Mouse (Mus musculus) macrophage (primary cell): ENCODE data around the gene Arhgap42. TPM values are rescaled to one million over a fixed set of nuclear protein-coding genes. Genes with fewer than 3 reads are reported as not detected.

Experiments
- H3K27ac ChIP-seq: fragments of 350-480 bp; formaldehyde crosslinking; 2 replicates; pipeline ENCODE4 v1.9.0; 2021
- H3K36me3 ChIP-seq: fragments of 350-480 bp; formaldehyde crosslinking; 2 replicates; pipeline ENCODE4 v1.9.0; 2021; ENCODE audit errors: inconsistent target
- H3K4me3 ChIP-seq: fragments of 350-480 bp; formaldehyde crosslinking; 2 replicates; pipeline ENCODE4 v1.9.0; 2021; ENCODE audit errors: inconsistent target
- H3K79me2 ChIP-seq: fragments of 350-480 bp; formaldehyde crosslinking; 2 replicates; pipeline ENCODE4 v1.9.0; 2021; ENCODE audit errors: inconsistent target
- WGBS: methylation state at CpG from one replicate; pipeline ENCODE4 v1.1.7; 2026; ENCODE audit warnings: inconsistent platforms; ENCODE audit not compliant: missing documents; 5-methylcytosine and 5-hydroxymethylcytosine counted together
- polyA plus RNA-seq: library from polyadenylated mRNA; stranded (reverse); fragments of 250-400 nt; gene quantifications from 3 replicates; pipeline ENCODE4 v1.2.4, GENCODE M21; 2018; ENCODE audit warnings: inconsistent platforms
- total RNA-seq, 78 experiments: library from RNA; depleted of rRNA; stranded (reverse); fragments of 250-400 nt; gene quantifications; 1 replicate in 9 of 78; 2 replicates in 24 of 78; 3 replicates in 43 of 78; 4 replicates in 2 of 78; pipeline ENCODE4 v1.2.4; 2018; ENCODE audit warnings: inconsistent platforms in 56 of 78

The Arhgap42 gene
- 1 to 10 TPM in 1 of 26 experiments, under 1 TPM in 2, not detected in 23; 0.13 to 2.6 (median 0.58) TPM for total RNA-seq (2018; cell fraction: chromatin; rRNA removed)
- under 1 TPM in 3 of 26 experiments, not detected in 23; under 0.01 to 0.06 (median 0.03) TPM for total RNA-seq (2018; cell fraction: cytosol; rRNA removed)
- under 1 TPM in 1 of 26 experiments, not detected in 25; 0.34 TPM for total RNA-seq (2018; cell fraction: nucleus; rRNA removed)
- polyA plus RNA-seq, result not detected in 3 replicates

GRCm38 (mm10) chr9:9238438-9239391, at the start of gene Arhgap42:
Gene Arhgap42 (minus strand): TSS chr9:9239101.
- 3% methylated on average over 78 of the region's 78 CpGs for WGBS

DNA sequence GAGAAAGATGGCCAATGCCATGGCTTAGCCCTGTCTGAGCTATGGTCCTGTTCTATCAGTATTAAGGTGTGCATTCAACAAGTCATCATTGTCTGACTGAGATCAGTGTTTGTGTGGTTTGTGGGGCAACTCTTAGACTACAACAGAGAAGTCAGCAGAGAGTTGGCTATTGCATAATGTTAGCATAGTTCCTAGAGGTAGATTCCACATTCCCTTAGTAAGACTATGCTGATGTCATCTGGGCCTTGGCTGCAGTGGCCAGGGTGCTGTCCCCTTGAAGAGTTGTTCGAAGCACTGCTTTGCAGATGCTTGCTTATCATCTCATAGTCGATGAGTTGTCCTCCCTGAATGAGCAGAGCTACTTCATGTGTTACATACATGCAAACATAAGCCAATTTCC, 49.2 kb upstream of the Arhgap42 start:
- Histone ChIP-seq H3K27ac (no peak overlapping the region), H3K79me2 (no peaks in the 10 kb centered on the region), H3K36me3 (no peaks in the 10 kb centered on the region), H3K4me3 (no peak overlapping the region)
- WGBS, result 75% methylated on average over 2 of the region's 2 CpGs

More at GRCm38 (mm10) chr9:9238438-9239391, at the start of gene Arhgap42:
- H3K27ac ChIP-seq, result no peak within 1 kb of the TSS
- H3K4me3 ChIP-seq, result no peak within 1 kb of the TSS
- no peaks in the 10 kb centered on the region for H3K79me2 ChIP-seq
- H3K36me3 ChIP-seq, result no peaks in the 10 kb centered on the region

DNA sequence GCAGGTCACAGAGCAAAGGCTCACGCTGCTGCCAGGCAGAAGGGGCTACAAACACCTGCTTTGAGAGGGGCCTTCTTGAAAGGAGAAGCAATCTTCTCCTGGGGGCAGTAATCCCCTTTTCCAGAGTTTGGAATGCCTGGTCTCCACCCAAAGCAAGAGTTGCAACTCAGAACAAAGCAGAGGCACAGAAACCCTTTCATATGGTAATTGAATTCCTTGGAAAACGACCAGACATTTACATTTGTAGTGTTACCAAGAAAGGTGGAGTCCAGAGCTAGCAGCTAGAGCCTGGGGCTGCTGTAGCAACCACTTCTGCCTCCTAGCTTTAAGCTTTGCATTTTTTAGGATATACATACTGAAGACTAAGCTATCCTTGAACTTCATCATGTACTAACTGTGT, 30.4 kb upstream of the Arhgap42 start:
- H3K79me2 ChIP-seq, result no peaks in the 10 kb centered on the region
- no peak overlapping the region for H3K4me3 ChIP-seq
- no peaks in the 10 kb centered on the region for H3K36me3 ChIP-seq
- H3K27ac ChIP-seq, result no peak overlapping the region
- WGBS, result 18% methylated on average over 2 of the region's 2 CpGs

DNA sequence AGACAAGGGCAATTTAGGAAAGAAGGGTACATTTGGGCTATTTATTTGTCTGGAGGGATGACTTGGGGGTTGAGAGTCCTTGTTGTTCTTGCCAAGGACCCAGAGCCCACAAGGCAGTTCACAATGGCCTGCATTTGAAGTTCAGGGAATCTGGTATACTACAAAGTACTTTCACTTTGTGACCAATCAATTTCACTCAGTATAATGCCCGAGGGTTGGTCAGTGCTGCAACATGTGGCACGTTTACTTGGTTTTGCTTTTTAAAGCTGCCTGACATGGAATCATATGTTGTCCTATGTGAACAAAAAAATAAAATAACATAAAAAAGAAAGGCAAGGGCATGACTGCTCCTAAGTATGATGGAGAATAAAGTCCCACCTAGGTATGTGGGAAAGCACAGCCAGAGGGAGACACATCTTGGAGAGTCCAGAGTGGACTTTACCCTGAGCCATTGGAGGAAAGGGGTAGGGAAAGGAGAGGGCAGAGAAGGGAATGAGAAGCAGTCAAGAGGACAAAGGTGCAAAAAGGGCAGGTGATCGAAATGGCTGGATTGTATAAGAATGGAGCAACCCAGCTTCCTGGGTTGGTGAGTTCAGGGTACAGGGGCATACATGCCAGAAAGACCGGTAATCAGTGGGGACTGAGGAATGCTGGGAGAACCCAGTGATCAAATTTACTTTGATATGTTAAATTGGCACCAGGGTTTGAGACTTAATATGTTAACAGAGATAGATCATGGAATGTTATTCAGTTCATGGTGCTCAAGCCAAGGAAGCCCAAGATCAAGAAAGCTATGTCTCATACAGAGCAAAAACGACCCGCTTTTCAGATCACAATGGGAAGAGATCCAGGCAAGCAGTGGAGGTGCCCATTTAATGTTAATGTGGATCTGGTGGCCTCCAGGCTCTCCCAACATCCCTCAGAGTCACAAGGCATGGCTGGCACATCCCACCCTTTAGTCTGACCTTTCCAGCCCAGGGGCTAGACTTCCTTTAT, 29.0 kb upstream of the Arhgap42 start:
- Histone ChIP-seq H3K27ac (no peak overlapping the region), H3K79me2 (no peaks in the 10 kb centered on the region), H3K36me3 (no peaks in the 10 kb centered on the region), H3K4me3 (no peak overlapping the region)
- 85% methylated on average over 6 of the region's 6 CpGs for WGBS

GRCm38 (mm10) chr9:9263543-9263942, 24.6 kb upstream of the Arhgap42 start:
- Histone ChIP-seq H3K36me3 (no peaks in the 10 kb centered on the region), H3K79me2 (no peaks in the 10 kb centered on the region), H3K27ac (no peak overlapping the region), H3K4me3 (no peak overlapping the region)
- 85% methylated on average over 1 of the region's 1 CpGs for WGBS

GRCm38 (mm10) chr9:9262479-9262878, 23.6 kb upstream of the Arhgap42 start:
- WGBS, result 87% methylated on average over 2 of the region's 2 CpGs
- Histone ChIP-seq H3K79me2 (no peaks in the 10 kb centered on the region), H3K36me3 (no peaks in the 10 kb centered on the region), H3K27ac (no peak overlapping the region), H3K4me3 (no peak overlapping the region)

DNA sequence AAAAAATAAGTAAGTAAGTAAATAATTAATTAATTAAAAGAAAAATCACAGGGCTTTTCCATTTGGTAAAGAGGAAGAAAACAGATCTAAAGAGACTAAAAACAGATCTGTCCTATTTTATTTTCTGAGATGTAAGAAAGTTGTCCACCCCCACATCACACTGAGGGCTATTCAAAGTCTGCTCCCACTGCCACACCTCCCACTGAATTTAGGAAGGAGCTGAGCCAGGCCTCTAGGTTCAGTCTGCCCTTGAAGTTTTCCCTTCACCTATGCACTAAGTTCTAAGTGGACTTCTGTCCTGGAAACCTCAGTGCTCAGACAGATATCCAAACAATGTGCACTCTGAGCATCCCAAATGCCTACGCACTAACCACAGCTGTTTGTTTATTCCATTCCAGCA, 15.9 kb upstream of the Arhgap42 start:
- Histone ChIP-seq H3K27ac (no peak overlapping the region), H3K36me3 (no peaks in the 10 kb centered on the region), H3K4me3 (no peak overlapping the region), H3K79me2 (no peaks in the 10 kb centered on the region)
- 94% methylated on average over 1 of the region's 1 CpGs for WGBS

GRCm38 (mm10) chr9:9248529-9248928, 9.6 kb upstream of the Arhgap42 start:
- WGBS, result 78% methylated on average over 1 of the region's 2 CpGs
- Histone ChIP-seq H3K79me2 (no peaks in the 10 kb centered on the region), H3K4me3 (no peak overlapping the region), H3K27ac (no peak overlapping the region), H3K36me3 (no peaks in the 10 kb centered on the region)

GRCm38 (mm10) chr9:9245994-9246393, 7.1 kb upstream of the Arhgap42 start:
- no peak overlapping the region for H3K27ac ChIP-seq
- H3K36me3 ChIP-seq, result no peaks in the 10 kb centered on the region
- no peaks in the 10 kb centered on the region for H3K79me2 ChIP-seq
- H3K4me3 ChIP-seq, result no peak overlapping the region

GRCm38 (mm10) chr9:9243834-9244233, 4.9 kb upstream of the Arhgap42 start:
- H3K36me3 ChIP-seq, result no peaks in the 10 kb centered on the region
- H3K27ac ChIP-seq, result no peak overlapping the region
- WGBS, result 56% methylated on average over 2 of the region's 4 CpGs

GRCm38 (mm10) chr9:9241202-9241795, 2.4 kb upstream of the Arhgap42 start:
- 86% methylated on average over 7 of the region's 7 CpGs for WGBS
- Histone ChIP-seq H3K79me2 (no peaks in the 10 kb centered on the region), H3K36me3 (no peaks in the 10 kb centered on the region), H3K27ac (no peak overlapping the region), H3K4me3 (no peak overlapping the region)

More at GRCm38 (mm10) chr9:9243834-9244233, 4.9 kb upstream of the Arhgap42 start:
- no peaks in the 10 kb centered on the region for H3K79me2 ChIP-seq
- H3K4me3 ChIP-seq, result no peak overlapping the region

DNA sequence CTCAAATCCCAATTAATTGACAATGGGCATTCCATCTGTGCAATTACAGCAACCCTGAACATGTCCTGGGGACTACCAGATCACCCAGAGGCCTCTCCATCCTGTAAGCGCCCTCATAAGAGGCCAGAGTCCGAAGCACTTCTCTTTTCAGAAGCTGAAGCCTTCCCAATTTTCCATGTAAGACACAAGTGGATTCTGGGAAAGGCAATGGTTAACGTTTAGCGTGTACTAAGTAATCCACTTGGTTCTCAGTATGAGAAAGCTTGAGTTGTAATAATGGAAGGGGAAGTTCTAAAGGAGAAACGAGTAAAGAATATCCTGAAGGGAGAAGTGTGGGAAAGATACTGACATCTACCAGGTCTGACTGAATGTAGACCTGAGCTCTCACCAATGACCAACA, 1.4 kb downstream of the Arhgap42 start:
- Histone ChIP-seq H3K27ac (no peak overlapping the region), H3K79me2 (no peaks in the 10 kb centered on the region), H3K4me3 (no peak overlapping the region), H3K36me3 (no peaks in the 10 kb centered on the region)
- 89% methylated on average over 5 of the region's 5 CpGs for WGBS

GRCm38 (mm10) chr9:9229662-9230061, 9.2 kb downstream of the Arhgap42 start:
- Histone ChIP-seq H3K27ac (no peak overlapping the region), H3K36me3 (no peaks in the 10 kb centered on the region), H3K4me3 (no peak overlapping the region), H3K79me2 (no peaks in the 10 kb centered on the region)
- 82% methylated on average over 3 of the region's 3 CpGs for WGBS

- 100% methylated on average over 1 of the region's 1 CpGs for WGBS
- H3K36me3 ChIP-seq, result no peaks in the 10 kb centered on the region
- H3K27ac ChIP-seq, result no peak overlapping the region
- no peaks in the 10 kb centered on the region for H3K79me2 ChIP-seq
- no peak overlapping the region for H3K4me3 ChIP-seq
Observed at GRCm38 (mm10) chr9:9224837-9225236, 14.1 kb downstream of the Arhgap42 start.
